Mouse (Mus musculus): ENCODE measurements at regions not wholly inside any gene's neighbourhood (a gene's known extent, or its start where the extent isn't known, plus 50 kb on each side); places are given as distances from the start of the nearest gene placed in this dataset.

DNA sequence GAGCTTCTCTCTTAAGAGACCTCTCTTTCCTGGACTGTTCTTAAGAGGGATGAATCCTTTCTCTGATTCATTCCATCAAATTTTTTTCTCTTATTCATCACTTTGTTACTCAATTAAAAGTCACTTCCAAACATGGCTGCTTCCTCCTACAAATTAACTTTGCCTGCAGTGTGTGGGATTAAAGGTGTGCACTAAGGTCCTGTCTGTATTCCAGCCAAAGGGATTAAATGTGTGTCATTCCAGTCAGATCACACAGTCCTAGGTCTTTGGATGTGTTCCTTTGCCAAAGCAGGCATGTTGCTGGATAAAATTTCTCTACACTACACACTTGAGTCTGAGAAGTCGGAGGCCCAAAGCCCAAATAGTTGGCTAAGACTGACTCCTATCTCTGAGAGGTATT, 204.0 kb downstream of the Nfkbiz start:
- ATAC-seq, result no peak
- H3K4me3 ChIP-seq (replicated peaks), result no peak overlapping the region
- 75% methylated on average over 1 of the region's 1 CpGs for WGBS

DNA sequence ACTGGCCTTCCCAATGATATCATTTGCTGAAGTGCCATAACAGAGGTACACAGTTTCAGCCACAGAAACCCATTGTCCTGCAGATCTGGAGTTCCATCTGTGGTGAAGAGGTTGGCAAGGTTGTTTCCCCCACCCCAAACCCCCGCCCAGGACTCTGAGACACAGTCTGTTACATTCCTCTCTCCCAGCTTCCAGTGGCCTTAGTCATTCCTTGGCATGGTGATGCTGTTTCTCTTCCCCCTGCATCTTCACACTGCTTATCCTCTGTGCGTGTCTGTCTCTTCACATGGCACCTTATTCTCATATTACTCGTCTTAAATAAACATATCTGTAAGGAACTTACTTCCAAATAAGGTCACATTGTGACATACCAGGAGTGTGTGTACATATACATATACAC, 206.5 kb downstream of the Nfkbiz start:
- WGBS, result 62% methylated on average over 3 of the region's 3 CpGs
- H3K9me3 ChIP-seq, result no peaks in the 10 kb centered on the region

More for the DNA sequence above, 204.0 kb downstream of the Nfkbiz start:
- Histone ChIP-seq H3K27me3 (replicated peaks) (no peaks in the 10 kb centered on the region), H3K4me2 (replicated peaks) (no peak overlapping the region), H3K36me3 (no peaks in the 10 kb centered on the region), H3K9me3 (no peaks in the 10 kb centered on the region), H3K27ac (no peak overlapping the region), H3K4me1 (replicated peaks) (no peaks in the 10 kb centered on the region), H3K9ac (no peak overlapping the region)

DNA sequence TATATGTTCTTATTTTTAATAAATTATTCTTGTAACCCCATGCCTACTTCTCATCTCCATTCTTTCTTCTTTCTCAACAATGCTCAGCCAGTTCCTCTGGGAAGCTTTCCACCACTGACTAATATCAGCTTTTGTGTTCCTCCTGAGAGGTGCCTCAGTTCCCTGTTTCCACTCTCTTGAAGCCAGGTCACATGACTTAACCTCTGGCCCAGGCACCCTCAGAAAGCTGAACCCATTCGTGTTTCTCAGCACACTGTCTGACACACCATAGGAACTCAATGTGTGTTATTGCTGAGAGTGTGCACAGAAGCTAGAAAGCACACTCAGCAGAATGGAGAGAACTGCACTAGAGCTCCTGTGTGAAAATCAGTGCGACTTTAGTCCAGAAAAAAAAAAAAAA, 207.1 kb downstream of the Nfkbiz start:
- H3K9me3 ChIP-seq, result no peaks in the 10 kb centered on the region
- H3K27me3 ChIP-seq (replicated peaks), result no peaks in the 10 kb centered on the region
- H3K4me2 ChIP-seq (replicated peaks), result no peak overlapping the region
- no peaks in the 10 kb centered on the region for H3K36me3 ChIP-seq
- 72% methylated on average over 2 of the region's 2 CpGs for WGBS
- H3K9ac ChIP-seq, result no peak overlapping the region
- no peaks in the 10 kb centered on the region for H3K4me1 ChIP-seq (replicated peaks)
- no peak overlapping the region for H3K27ac ChIP-seq
- ATAC-seq, result no peak
- no peak overlapping the region for H3K4me3 ChIP-seq (replicated peaks)

More for the DNA sequence above, 206.5 kb downstream of the Nfkbiz start:
- ATAC-seq, result no peak
- no peaks in the 10 kb centered on the region for H3K27me3 ChIP-seq (replicated peaks)
- no peak overlapping the region for H3K9ac ChIP-seq
- H3K4me1 ChIP-seq (replicated peaks), result no peaks in the 10 kb centered on the region
- H3K4me3 ChIP-seq (replicated peaks), result no peak overlapping the region
- H3K27ac ChIP-seq, result no peak overlapping the region
- no peaks in the 10 kb centered on the region for H3K36me3 ChIP-seq
- no peak overlapping the region for H3K4me2 ChIP-seq (replicated peaks)

DNA sequence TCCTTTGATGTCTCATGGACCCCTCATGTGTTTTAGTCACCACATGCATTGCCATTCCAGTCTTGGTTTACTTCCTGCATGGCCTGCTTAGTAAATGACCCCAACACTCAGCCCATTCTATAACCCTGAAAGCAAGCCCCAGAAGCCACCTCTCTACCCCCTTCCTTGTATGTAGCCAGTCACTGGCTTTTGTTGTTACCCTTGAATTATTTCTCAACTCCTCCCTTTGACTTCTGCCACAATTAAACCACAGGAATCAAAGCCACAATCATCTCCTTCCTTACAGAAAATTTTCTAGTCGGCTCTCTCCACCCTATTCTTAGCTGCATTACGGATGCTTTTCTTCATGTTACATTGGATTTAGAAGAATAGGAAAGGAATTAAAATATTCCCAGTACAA, 207.7 kb downstream of the Nfkbiz start:
- H3K27me3 ChIP-seq (replicated peaks), result no peaks in the 10 kb centered on the region
- no peak overlapping the region for H3K4me2 ChIP-seq (replicated peaks)
- H3K27ac ChIP-seq, result no peak overlapping the region
- no peak overlapping the region for H3K4me3 ChIP-seq (replicated peaks)
- WGBS, result 91% methylated on average over 2 of the region's 2 CpGs
- no peak for ATAC-seq
- no peak overlapping the region for H3K9ac ChIP-seq
- no peaks in the 10 kb centered on the region for H3K36me3 ChIP-seq
- H3K4me1 ChIP-seq (replicated peaks), result no peaks in the 10 kb centered on the region
- H3K9me3 ChIP-seq, result no peaks in the 10 kb centered on the region

DNA sequence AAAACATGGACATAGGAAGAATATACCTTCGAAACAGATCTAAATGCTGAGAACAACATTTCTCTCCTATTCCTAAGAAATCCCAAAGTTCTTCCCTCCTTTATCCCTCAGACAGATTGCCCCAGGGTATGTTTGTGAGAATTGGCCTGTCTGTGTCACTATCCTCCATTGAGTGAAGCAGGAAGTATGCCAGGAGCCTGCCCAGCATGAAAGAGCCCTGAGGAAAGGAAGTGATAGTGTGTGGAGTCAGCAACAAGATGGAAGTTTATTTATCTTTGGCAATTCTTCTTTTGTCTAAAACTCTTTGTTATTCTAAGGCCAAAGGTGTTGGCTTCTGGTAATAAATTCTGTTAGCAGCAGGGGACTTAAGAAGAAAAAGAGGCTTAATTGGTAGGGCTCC, 211.2 kb downstream of the Nfkbiz start:
- Histone ChIP-seq H3K9ac (no peak overlapping the region), H3K27ac (no peak overlapping the region), H3K9me3 (no peaks in the 10 kb centered on the region), H3K27me3 (replicated peaks) (no peaks in the 10 kb centered on the region), H3K4me3 (replicated peaks) (no peak overlapping the region), H3K36me3 (no peaks in the 10 kb centered on the region), H3K4me2 (replicated peaks) (no peak overlapping the region), H3K4me1 (replicated peaks) (no peaks in the 10 kb centered on the region)
- WGBS, result 90% methylated on average over 1 of the region's 1 CpGs
- no peak for ATAC-seq

DNA sequence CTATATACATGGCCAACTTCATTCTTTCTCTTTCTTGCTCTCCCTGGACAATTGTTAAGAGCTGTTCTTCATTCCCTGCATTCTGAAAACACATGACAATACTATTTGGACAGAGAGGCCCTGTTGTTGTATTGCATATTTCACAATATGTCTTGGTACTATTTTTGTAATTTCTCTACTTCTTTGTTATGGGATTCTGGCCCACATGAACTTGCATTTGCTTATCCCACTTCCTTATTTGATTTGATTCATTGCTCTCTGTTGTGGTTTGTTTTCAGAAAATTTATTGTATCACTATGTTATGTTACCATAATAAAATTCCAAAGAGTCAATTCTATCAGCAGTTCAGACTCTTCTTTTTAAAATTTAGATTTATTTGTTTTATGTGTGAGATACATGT, 215.3 kb downstream of the Nfkbiz start:
- Histone ChIP-seq H3K27me3 (replicated peaks) (no peaks in the 10 kb centered on the region), H3K9me3 (no peaks in the 10 kb centered on the region), H3K4me2 (replicated peaks) (no peak overlapping the region), H3K9ac (no peak overlapping the region), H3K36me3 (no peaks in the 10 kb centered on the region), H3K4me1 (replicated peaks) (no peaks in the 10 kb centered on the region), H3K4me3 (replicated peaks) (no peak overlapping the region), H3K27ac (no peak overlapping the region)
- no peak for ATAC-seq

DNA sequence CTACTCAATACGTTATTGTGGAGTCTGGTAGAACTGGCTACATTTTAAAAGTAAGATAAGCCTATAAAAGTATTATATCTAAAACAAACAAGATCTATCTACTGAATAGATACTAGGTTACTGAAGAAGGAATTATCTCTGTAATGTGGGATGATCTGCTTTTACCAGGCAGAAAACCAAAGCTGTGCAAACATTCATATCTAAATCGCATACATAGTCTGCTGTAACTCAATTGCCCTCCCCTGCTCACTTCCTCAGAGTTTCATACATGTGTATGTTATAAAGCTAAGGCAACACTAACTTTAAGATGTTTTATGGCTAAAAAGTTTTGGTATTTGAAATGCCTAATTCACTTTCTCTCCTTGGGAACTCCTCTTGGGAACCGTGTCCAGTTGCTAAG, 219.0 kb downstream of the Nfkbiz start:
- H3K4me2 ChIP-seq (replicated peaks), result no peak overlapping the region
- no peaks in the 10 kb centered on the region for H3K36me3 ChIP-seq
- ATAC-seq, result peak; percentile 51
- no peak overlapping the region for H3K27ac ChIP-seq
- H3K9ac ChIP-seq, result no peak overlapping the region
- H3K9me3 ChIP-seq, result no peaks in the 10 kb centered on the region
- no peaks in the 10 kb centered on the region for H3K27me3 ChIP-seq (replicated peaks)
- 61% methylated on average over 3 of the region's 3 CpGs for WGBS
- H3K4me3 ChIP-seq (replicated peaks), result no peak overlapping the region
- H3K4me1 ChIP-seq (replicated peaks), result no peaks in the 10 kb centered on the region

DNA sequence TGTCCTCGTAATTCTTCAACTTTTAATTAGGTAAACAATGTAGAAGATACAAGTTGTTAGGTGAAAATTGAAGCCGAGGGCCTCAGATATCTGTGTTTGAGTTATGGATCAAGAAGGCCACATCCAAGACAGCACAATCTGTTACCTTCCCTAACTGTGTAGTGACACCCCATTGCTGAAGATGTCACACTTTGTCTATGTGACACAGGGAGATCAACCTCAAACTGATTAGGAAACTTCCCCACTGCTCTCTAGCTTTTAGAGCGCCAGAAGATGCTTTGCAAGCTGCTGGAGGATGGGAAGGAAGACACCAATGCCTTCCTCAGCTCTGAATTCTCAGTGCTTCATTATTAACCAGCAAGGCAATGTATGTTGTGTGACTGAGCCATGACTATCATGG, 220.7 kb downstream of the Nfkbiz start:
- Histone ChIP-seq H3K9me3 (no peaks in the 10 kb centered on the region), H3K27ac (no peak overlapping the region), H3K4me2 (replicated peaks) (no peak overlapping the region), H3K36me3 (no peaks in the 10 kb centered on the region), H3K27me3 (replicated peaks) (no peaks in the 10 kb centered on the region), H3K4me1 (replicated peaks) (no peaks in the 10 kb centered on the region), H3K4me3 (replicated peaks) (no peak overlapping the region), H3K9ac (no peak overlapping the region)
- no peak for ATAC-seq
- WGBS, result 72% methylated on average over 3 of the region's 3 CpGs

DNA sequence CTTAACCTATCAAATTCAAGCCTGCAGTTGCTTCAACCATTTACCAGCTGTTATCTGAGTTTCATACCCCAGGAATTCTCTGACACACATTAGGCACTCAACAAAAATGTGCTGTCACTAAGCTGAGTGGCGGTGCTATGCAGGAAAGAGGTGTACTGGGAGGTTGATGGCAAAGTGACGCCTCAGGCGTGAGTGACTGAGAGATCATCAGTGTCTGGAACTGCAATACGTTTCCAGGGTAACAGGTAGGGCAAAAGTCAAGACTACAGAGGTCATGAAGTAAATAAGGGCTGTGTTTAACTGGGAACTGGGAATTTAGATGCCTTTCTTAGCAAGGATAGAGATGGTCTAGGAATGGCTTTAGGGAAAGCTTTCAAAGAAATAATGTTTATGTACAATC, 221.2 kb downstream of the Nfkbiz start:
- Histone ChIP-seq H3K9ac (no peak overlapping the region), H3K4me2 (replicated peaks) (no peak overlapping the region), H3K4me3 (replicated peaks) (no peak overlapping the region), H3K27me3 (replicated peaks) (no peaks in the 10 kb centered on the region), H3K4me1 (replicated peaks) (no peaks in the 10 kb centered on the region), H3K27ac (no peak overlapping the region), H3K36me3 (no peaks in the 10 kb centered on the region), H3K9me3 (no peaks in the 10 kb centered on the region)
- 0 out of 2 replicates have a peak, but pooled peaks have one; percentile 45 for ATAC-seq
- WGBS, result 57% methylated on average over 4 of the region's 4 CpGs

DNA sequence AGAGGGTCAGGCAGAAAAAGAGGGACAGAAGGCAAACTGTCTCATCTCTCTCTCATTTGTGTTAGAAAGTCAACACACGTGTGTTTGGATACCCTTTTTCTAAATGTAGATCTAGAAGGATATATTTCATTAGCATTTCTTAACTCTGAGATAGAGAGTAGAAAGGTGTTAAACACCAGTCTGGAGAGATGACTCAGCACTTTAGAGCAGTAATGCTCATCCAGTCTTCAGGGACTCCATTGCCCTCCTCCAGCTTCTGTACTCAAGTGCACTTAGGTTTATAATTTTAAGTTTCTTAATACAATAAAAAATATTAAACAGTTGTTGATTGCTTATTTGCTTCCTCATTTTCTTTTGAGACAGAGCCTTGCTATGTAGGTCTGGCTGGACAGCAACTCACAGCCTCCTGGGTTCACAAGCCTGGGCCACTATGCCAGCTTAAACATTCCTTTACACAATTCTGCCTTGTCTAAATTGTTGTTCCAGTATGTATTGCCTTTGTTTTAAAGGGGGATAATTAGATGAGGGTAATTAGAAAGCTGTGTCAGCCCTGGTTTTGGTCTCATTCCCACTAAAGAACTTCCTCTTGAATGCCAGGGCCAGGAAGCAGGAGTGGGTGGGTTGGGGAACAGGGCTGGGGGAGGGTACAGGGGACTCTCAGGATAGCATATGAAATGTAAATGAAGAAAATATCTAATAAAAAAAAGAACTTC, 222.1 kb downstream of the Nfkbiz start:
- ATAC-seq, result no peak
- Histone ChIP-seq H3K27ac (no peak overlapping the region), H3K4me2 (replicated peaks) (no peak overlapping the region), H3K9me3 (no peaks in the 10 kb centered on the region), H3K4me3 (replicated peaks) (no peak overlapping the region), H3K4me1 (replicated peaks) (no peaks in the 10 kb centered on the region), H3K36me3 (no peaks in the 10 kb centered on the region), H3K27me3 (replicated peaks) (no peaks in the 10 kb centered on the region), H3K9ac (no peak overlapping the region)
- 83% methylated on average over 1 of the region's 1 CpGs for WGBS

DNA sequence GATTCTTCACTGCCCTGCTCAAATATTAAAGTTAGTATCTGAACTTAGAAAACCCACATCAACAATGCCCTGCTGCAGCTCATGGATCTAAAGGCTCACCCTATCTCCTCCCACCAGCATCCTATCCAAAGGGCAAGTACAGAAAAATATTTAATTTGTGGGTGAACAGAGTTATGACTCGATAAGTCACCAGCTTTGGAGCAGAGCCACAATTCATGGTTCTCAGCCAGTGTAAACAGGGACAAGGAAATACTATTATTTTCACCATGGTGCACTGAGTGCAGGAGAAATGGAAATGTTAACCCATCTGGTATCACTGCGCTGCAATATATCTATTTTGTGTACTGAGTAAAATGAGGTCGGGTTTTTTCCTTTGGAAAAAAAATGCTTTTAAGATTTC, 225.8 kb downstream of the Nfkbiz start:
- Histone ChIP-seq H3K4me1 (replicated peaks) (no peaks in the 10 kb centered on the region), H3K9ac (no peak overlapping the region), H3K9me3 (no peaks in the 10 kb centered on the region), H3K36me3 (no peaks in the 10 kb centered on the region), H3K27ac (no peak overlapping the region), H3K4me3 (replicated peaks) (no peak overlapping the region), H3K4me2 (replicated peaks) (no peak overlapping the region), H3K27me3 (replicated peaks) (no peaks in the 10 kb centered on the region)
- ATAC-seq, result no peak
- WGBS, result 73% methylated on average over 3 of the region's 3 CpGs

DNA sequence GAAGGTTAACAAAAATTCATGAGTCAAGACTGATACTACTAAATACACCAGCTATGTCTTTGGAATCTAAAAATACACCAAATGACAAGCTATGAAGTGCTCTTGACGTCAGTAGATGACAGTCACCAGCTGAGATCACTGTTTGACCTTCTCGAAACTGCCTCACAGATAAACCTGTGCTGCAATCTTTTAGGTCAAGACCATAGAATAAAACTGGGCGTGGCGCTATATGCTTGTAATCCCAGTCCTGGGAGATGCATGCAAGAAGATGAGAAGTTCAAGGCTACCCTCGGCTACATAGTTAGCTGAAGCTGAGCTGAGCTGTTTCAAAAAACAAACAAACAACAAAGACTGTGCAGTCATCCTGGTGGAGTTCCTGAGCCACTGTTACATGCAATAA, 226.7 kb downstream of the Nfkbiz start:
- Histone ChIP-seq H3K36me3 (no peaks in the 10 kb centered on the region), H3K9ac (no peak overlapping the region), H3K27ac (no peak overlapping the region), H3K4me3 (replicated peaks) (no peak overlapping the region), H3K9me3 (no peaks in the 10 kb centered on the region), H3K4me2 (replicated peaks) (no peak overlapping the region), H3K4me1 (replicated peaks) (no peaks in the 10 kb centered on the region), H3K27me3 (replicated peaks) (no peaks in the 10 kb centered on the region)
- WGBS, result 79% methylated on average over 5 of the region's 5 CpGs
- ATAC-seq, result no peak

DNA sequence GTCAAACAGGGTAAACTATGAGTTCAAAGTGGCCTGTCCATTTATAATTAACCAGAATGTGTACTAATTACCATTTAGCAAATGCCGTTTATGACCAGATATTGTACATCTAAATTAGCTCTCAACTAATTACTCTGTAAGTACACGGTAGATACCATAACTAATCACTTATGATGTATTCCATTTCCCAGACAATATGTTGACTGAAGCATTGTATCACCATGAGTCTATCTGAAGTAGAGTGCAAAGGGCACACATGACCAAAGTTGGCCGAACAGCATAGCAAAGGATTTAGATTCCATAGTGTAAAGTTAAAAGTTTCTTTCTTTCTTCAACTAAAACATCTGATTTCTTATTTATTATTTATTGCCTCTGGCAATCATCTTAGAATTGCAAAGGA, 227.5 kb downstream of the Nfkbiz start:
- no peaks in the 10 kb centered on the region for H3K4me1 ChIP-seq (replicated peaks)
- H3K27ac ChIP-seq, result no peak overlapping the region
- no peak overlapping the region for H3K9ac ChIP-seq
- H3K36me3 ChIP-seq, result no peaks in the 10 kb centered on the region
- H3K4me3 ChIP-seq (replicated peaks), result no peak overlapping the region
- peak; percentile 66; the same call in 1 of the 2 replicates for ATAC-seq
- no peaks in the 10 kb centered on the region for H3K9me3 ChIP-seq
- WGBS, result 75% methylated on average over 3 of the region's 3 CpGs
- H3K27me3 ChIP-seq (replicated peaks), result no peaks in the 10 kb centered on the region
- no peak overlapping the region for H3K4me2 ChIP-seq (replicated peaks)

Measured in intestine, embryonic 15.5 days (tissue).